Mouse (Mus musculus) MEL (cell line): ENCODE measurements around the gene Cd180. TPM values are rescaled to one million over a fixed set of nuclear protein-coding genes. Genes with fewer than 3 reads are reported as not detected.

ENCODE experiments used
- DNase-seq: peaks from one replicate; pipeline ENCODE4 v3.0.0; 2011; ENCODE audit warnings: low read depth, low spot score
- H3K27ac ChIP-seq: 2 replicates; pipeline ENCODE4 v1.5.1; 2012; ENCODE audit warnings: low read depth, mild to moderate bottlenecking, control low read depth, low read length, moderate library complexity; ENCODE audit not compliant: control insufficient read depth
- H3K27me3 ChIP-seq, 2 experiments: fragments of 150-350 bp in 1 of 2; sonication (generic) in 1 of 2; 2 replicates each; pipeline ENCODE4 v1.6.1; 2012; ENCODE audit warnings: low read length in 2 of 2, mild to moderate bottlenecking in 2 of 2, improper control_type of control experiment in 1 of 2, moderate library complexity in 1 of 2; ENCODE audit not compliant: insufficient read depth in 2 of 2, control insufficient read depth in 1 of 2
- H3K36me3 ChIP-seq, 2 experiments: 2 replicates each; pipeline ENCODE4 v1.6.1; 2012 to 2014; ENCODE audit warnings: low read length in 2 of 2, improper control_type of control experiment in 1 of 2, inconsistent platforms in 1 of 2, mild to moderate bottlenecking in 1 of 2; ENCODE audit not compliant: insufficient read depth in 2 of 2, control insufficient read depth in 1 of 2
- H3K4me1 ChIP-seq, 2 experiments: fragments of 150-350 bp in 1 of 2; sonication (generic) in 1 of 2; 2 replicates each; pipeline ENCODE4 v1.6.1; 2012; ENCODE audit warnings: low read length in 2 of 2, improper control_type of control experiment in 1 of 2, mild to moderate bottlenecking in 1 of 2; ENCODE audit not compliant: insufficient read depth in 2 of 2, control insufficient read depth in 1 of 2
- H3K4me3 ChIP-seq, 2 experiments: fragments of 150-350 bp in 1 of 2; sonication (generic) in 1 of 2; 2 replicates each; pipeline ENCODE4 v1.5.1; 2012; ENCODE audit warnings: low read depth in 2 of 2, low read length in 2 of 2, mild to moderate bottlenecking in 2 of 2, moderate library complexity in 2 of 2, control low read depth in 1 of 2, improper control_type of control experiment in 1 of 2; ENCODE audit not compliant: control insufficient read depth in 1 of 2, insufficient read depth in 1 of 2
- H3K79me2 ChIP-seq: 2 replicates; pipeline ENCODE4 v1.6.1; 2012; ENCODE audit warnings: mild to moderate bottlenecking, low read length, moderate library complexity; ENCODE audit not compliant: control insufficient read depth, poor library complexity, insufficient read depth
- H3K9ac ChIP-seq: 2 replicates; pipeline ENCODE4 v1.6.1; 2012; ENCODE audit warnings: low read depth, mild to moderate bottlenecking, control low read depth, low read length, moderate library complexity; ENCODE audit not compliant: control insufficient read depth, poor library complexity, severe bottlenecking
- H3K9me3 ChIP-seq: fragments of 150-350 bp; sonication (generic); replicated peaks from 2 replicates; pipeline ENCODE4 v1.6.1; 2012; ENCODE audit warnings: mild to moderate bottlenecking, low read length, improper control_type of control experiment, moderate library complexity; ENCODE audit not compliant: insufficient read depth
- BHLHE40 ChIP-seq: IDR thresholded peaks from 2 replicates; pipeline ENCODE4 v1.6.1; 2012; ENCODE audit warnings: low read depth, mild to moderate bottlenecking, inconsistent platforms, low read length, improper control_type of control experiment, borderline replicate concordance
- CHD1 ChIP-seq: IDR thresholded peaks from 2 replicates; pipeline ENCODE4 v1.6.1; 2012; ENCODE audit warnings: low read depth, mild to moderate bottlenecking, inconsistent platforms, low read length, improper control_type of control experiment
- ELF1 ChIP-seq: IDR thresholded peaks from 2 replicates; pipeline ENCODE4 v1.6.1; 2014; ENCODE audit warnings: low read depth, mild to moderate bottlenecking, inconsistent platforms, low read length, improper control_type of control experiment, moderate library complexity
- EP300 ChIP-seq, 2 experiments: IDR thresholded peaks; 2 replicates each; pipeline ENCODE4 v1.6.1; 2011; ENCODE audit warnings: improper control_type of control experiment in 2 of 2, low read length in 2 of 2, low read depth in 1 of 2, mild to moderate bottlenecking in 1 of 2
- ETS1 ChIP-seq: IDR thresholded peaks from 2 replicates; pipeline ENCODE4 v1.6.1; 2012; ENCODE audit warnings: low read depth, mild to moderate bottlenecking, inconsistent platforms, low read length, improper control_type of control experiment, moderate library complexity
- GABPA ChIP-seq: IDR thresholded peaks from 2 replicates; pipeline ENCODE4 v1.6.1; 2012; ENCODE audit warnings: low read depth, mild to moderate bottlenecking, inconsistent platforms, low read length, improper control_type of control experiment, moderate library complexity
- GATA1 ChIP-seq: IDR thresholded peaks from 2 replicates; pipeline ENCODE4 v1.6.1; 2011; ENCODE audit warnings: low read depth, low read length, improper control_type of control experiment
- HCFC1 ChIP-seq: IDR thresholded peaks from 2 replicates; pipeline ENCODE4 v1.6.1; 2012; ENCODE audit warnings: low read depth, mild to moderate bottlenecking, inconsistent platforms, low read length, improper control_type of control experiment, moderate library complexity
- JUND ChIP-seq: IDR thresholded peaks from 2 replicates; pipeline ENCODE4 v1.6.1; 2011; ENCODE audit warnings: low read depth, mild to moderate bottlenecking, improper control_type of control experiment, low read length
- KAT2A ChIP-seq: conservative IDR thresholded peaks from 2 replicates; pipeline ENCODE4 v1.6.1; 2012; ENCODE audit warnings: low read depth, low read length, improper control_type of control experiment, inconsistent platforms
- MAX ChIP-seq: IDR thresholded peaks from 2 replicates; pipeline ENCODE4 v1.6.1; 2011; ENCODE audit warnings: low read length, improper control_type of control experiment
- MEF2A ChIP-seq: IDR thresholded peaks from 2 replicates; pipeline ENCODE4 v1.6.1; 2014; ENCODE audit warnings: low read depth, mild to moderate bottlenecking, inconsistent platforms, low read length, improper control_type of control experiment; ENCODE audit not compliant: poor library complexity, insufficient replicate concordance, severe bottlenecking; ENCODE audit errors: extremely low read depth
- MXI1 ChIP-seq: IDR thresholded peaks from 2 replicates; pipeline ENCODE4 v1.6.1; 2011; ENCODE audit warnings: mild to moderate bottlenecking, low read depth, low read length, improper control_type of control experiment
- MYB ChIP-seq: IDR thresholded peaks from 2 replicates; pipeline ENCODE4 v1.6.1; 2011; ENCODE audit warnings: mild to moderate bottlenecking, low read depth, low read length, improper control_type of control experiment
- NELFE ChIP-seq: IDR thresholded peaks from 2 replicates; pipeline ENCODE4 v1.6.1; 2011; ENCODE audit warnings: low read depth, low read length, improper control_type of control experiment
- POLR2AphosphoS2 ChIP-seq: IDR thresholded peaks from 2 replicates; pipeline ENCODE4 v1.6.1; 2011; ENCODE audit warnings: low read length, improper control_type of control experiment
- POLR2AphosphoS5 ChIP-seq: IDR thresholded peaks from 2 replicates; pipeline ENCODE4 v1.6.1; 2012; ENCODE audit warnings: low read depth, borderline replicate concordance, mild to moderate bottlenecking, inconsistent platforms, low read length, moderate library complexity, mixed read lengths
- RAD21 ChIP-seq: IDR thresholded peaks from 2 replicates; pipeline ENCODE4 v1.6.1; 2011; ENCODE audit warnings: mild to moderate bottlenecking, low read depth, low read length, improper control_type of control experiment
- RCOR1 ChIP-seq: IDR thresholded peaks from 2 replicates; pipeline ENCODE4 v1.6.1; 2012; ENCODE audit warnings: low read depth, mild to moderate bottlenecking, inconsistent platforms, low read length, improper control_type of control experiment
- SIN3A ChIP-seq: IDR thresholded peaks from 2 replicates; pipeline ENCODE4 v1.6.1; 2012; ENCODE audit warnings: low read length, improper control_type of control experiment, inconsistent platforms
- TBP ChIP-seq: IDR thresholded peaks from 2 replicates; pipeline ENCODE4 v1.8.0; 2011; ENCODE audit warnings: low read depth, low read length, improper control_type of control experiment
- TCF12 ChIP-seq: IDR thresholded peaks from 2 replicates; pipeline ENCODE4 v1.6.1; 2014; ENCODE audit warnings: low read depth, mild to moderate bottlenecking, inconsistent platforms, low read length, improper control_type of control experiment, moderate library complexity
- UBTF ChIP-seq: IDR thresholded peaks from 2 replicates; pipeline ENCODE4 v1.6.1; 2012; ENCODE audit warnings: low read depth, mild to moderate bottlenecking, inconsistent platforms, low read length, improper control_type of control experiment, moderate library complexity, borderline replicate concordance; ENCODE audit not compliant: insufficient read depth
- USF1 ChIP-seq: IDR thresholded peaks from 2 replicates; pipeline ENCODE4 v1.6.1; 2014; ENCODE audit warnings: low read depth, mild to moderate bottlenecking, inconsistent platforms, low read length, improper control_type of control experiment, moderate library complexity
- USF2 ChIP-seq, 2 experiments: IDR thresholded peaks; 2 replicates each; pipeline ENCODE4 v1.6.1; 2011 to 2012; ENCODE audit warnings: improper control_type of control experiment in 2 of 2, low read length in 2 of 2, borderline replicate concordance in 1 of 2, inconsistent platforms in 1 of 2, low read depth in 1 of 2, mild to moderate bottlenecking in 1 of 2; ENCODE audit not compliant: insufficient read depth in 1 of 2
- ZC3H11A ChIP-seq: IDR thresholded peaks from 2 replicates; pipeline ENCODE4 v1.6.1; 2012; ENCODE audit warnings: low read depth, mild to moderate bottlenecking, inconsistent platforms, low read length, improper control_type of control experiment
- ZMIZ1 ChIP-seq: IDR thresholded peaks from 2 replicates; pipeline ENCODE4 v1.6.1; 2012; ENCODE audit warnings: low read depth, mild to moderate bottlenecking, inconsistent platforms, low read length, improper control_type of control experiment, moderate library complexity
- ZNF384 ChIP-seq: IDR thresholded peaks from 2 replicates; pipeline ENCODE4 v1.6.1; 2012; ENCODE audit warnings: low read depth, mild to moderate bottlenecking, inconsistent platforms, low read length, improper control_type of control experiment
- polyA plus RNA-seq, 2 experiments: library from polyadenylated mRNA; stranded (reverse) in 1 of 2; unstranded in 1 of 2; fragments of >175 nt in 1 of 2; fragments of >200 nt in 1 of 2; gene quantifications; 2 replicates each; pipeline versions ENCODE4 v1.2.1 to v1.2.4; 2012; ENCODE audit warnings: low replicate concordance in 2 of 2, low read depth in 1 of 2; ENCODE audit not compliant: insufficient read length in 2 of 2, insufficient read depth in 1 of 2, missing spikeins in 1 of 2
- total RNA-seq: library from RNA; depleted of rRNA; stranded (reverse); fragments of 300-350 nt; gene quantifications from 2 replicates; pipeline ENCODE4 v1.2.3, GENCODE M21; 2012

Cd180 gene
- total and polyA plus RNA-seq, 3 experiments: 0.12 to 1.8 TPM; not detected in 1

DNA sequence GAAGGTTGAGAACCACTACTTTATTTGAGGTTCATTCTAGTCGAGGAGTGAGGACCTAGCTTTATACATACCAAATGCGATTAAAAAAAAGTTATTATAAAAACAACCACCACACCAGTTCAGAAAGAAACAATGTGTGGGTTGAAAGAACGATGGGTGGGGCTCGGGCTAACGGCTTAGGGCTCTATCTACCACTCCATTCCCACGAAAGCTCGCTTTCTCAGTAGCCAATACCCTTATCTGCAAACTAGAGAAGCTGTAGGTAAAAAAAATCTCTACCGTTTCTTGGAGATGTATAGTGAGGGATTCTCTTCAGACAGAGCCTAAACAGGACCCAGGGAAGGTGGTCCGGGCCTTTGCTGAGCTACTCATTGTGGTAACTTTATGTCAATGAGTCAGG lies 79.8 kb downstream of the Cd180 start:
- H3K4me3 ChIP-seq: peak overlapping the region; percentile 15; a peak in 2 of 4 replicates
- H3K27me3 ChIP-seq: no peaks in the 10 kb centered on the region
- DNase-seq: peak; percentile 93
- no peaks in the 10 kb centered on the region for H3K79me2 ChIP-seq
- H3K9me3 ChIP-seq: no peaks in the 10 kb centered on the region
- peaks cover 21 to 25% of the 10 kb centered on the region in 2 experiments for H3K4me1 ChIP-seq
- peak; percentile 89 for TF ChIP-seq SIN3A
- no peak for TF ChIP-seq RAD21
- peak; percentile 92 for TF ChIP-seq GATA1
- peak; percentile 38; the same call in 1 of the 2 replicates for TF ChIP-seq CHD1
- TF ChIP-seq ZNF384: peak; percentile 95
- TF ChIP-seq MAX: 0 out of 2 replicates have a peak, but pooled peaks have one; percentile 36
- peak; percentile 27; the same call in 1 of the 2 replicates for TF ChIP-seq ZMIZ1
- TF ChIP-seq NELFE: no peak; the same call in 1 of the 2 replicates
- TF ChIP-seq MEF2A: no peak
- TF ChIP-seq RCOR1: peak; percentile 95
- TF ChIP-seq ZC3H11A: no peak
- peak; percentile 42; the same call in 1 of the 2 replicates for TF ChIP-seq MXI1
- TF ChIP-seq ETS1: peak; percentile 77
- no peak for TF ChIP-seq POLR2AphosphoS5
- peak; percentile 94 for TF ChIP-seq MYB
- peak; percentile 95 for TF ChIP-seq EP300 (IDR thresholded peaks at IDR 0.05; ENCODE audit: low read depth in 1 of 2, low read length in 2 of 2)
- peak; percentile 18; the same call in 1 of the 2 replicates for TF ChIP-seq HCFC1
- peak; percentile 90 for TF ChIP-seq TCF12
- peak; percentile 56; the same call in 1 of the 2 replicates for TF ChIP-seq JUND
- 0 out of 2 replicates have a peak, but pooled peaks have one; percentile 16 for TF ChIP-seq TBP
- peak overlapping the region; percentile 97 for H3K27ac ChIP-seq
- H3K9ac ChIP-seq: peak overlapping the region; percentile 62
- H3K36me3 ChIP-seq: peaks cover 0 to 40% of the 10 kb centered on the region in 2 experiments; a peak in 2 of 4 replicates

DNA sequence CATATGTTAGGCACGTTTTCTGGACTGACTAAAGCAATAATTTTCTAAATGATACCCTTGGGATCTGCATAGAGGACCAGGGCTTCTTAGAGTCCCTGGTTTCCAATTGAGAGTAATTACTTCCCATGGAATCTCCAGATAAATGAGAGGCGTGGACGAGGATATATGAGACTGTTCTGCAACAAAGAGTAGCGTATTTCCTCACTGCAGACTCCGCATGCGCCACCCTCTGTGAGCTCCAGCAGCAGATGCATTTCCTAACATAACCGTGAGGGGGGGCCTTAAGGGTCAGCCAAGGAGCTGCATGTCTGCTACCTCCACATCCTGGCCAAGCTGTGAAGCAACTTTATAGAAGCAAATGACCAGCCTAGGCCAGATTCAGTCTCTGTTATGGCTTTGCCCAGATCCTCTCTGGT lies 81.4 kb downstream of the Cd180 start:
- H3K27me3 ChIP-seq: no peaks in the 10 kb centered on the region
- H3K36me3 ChIP-seq: peaks cover 0 to 36% of the 10 kb centered on the region in 2 experiments; a peak in 2 of 4 replicates
- no peaks in the 10 kb centered on the region for H3K9me3 ChIP-seq
- H3K27ac ChIP-seq: no peak overlapping the region
- no peak for DNase-seq
- H3K79me2 ChIP-seq: no peaks in the 10 kb centered on the region
- H3K4me1 ChIP-seq: peaks cover 24 to 28% of the 10 kb centered on the region in 2 experiments
- H3K9ac ChIP-seq: no peak overlapping the region
- no peak overlapping the region for H3K4me3 ChIP-seq
- TF ChIP-seq JUND (no peak), UBTF (no peak), ZMIZ1 (no peak), GABPA (no peak), ELF1 (no peak), TBP (no peak), POLR2AphosphoS2 (no peak), RCOR1 (no peak), USF1 (no peak), POLR2AphosphoS5 (no peak), KAT2A (no peak), GATA1 (no peak), ZNF384 (no peak), CHD1 (no peak), HCFC1 (no peak), USF2 (IDR thresholded peaks at IDR 0.05; ENCODE audit: borderline replicate concordance in 1 of 2, insufficient read depth in 1 of 2, low read depth in 1 of 2, low read length in 2 of 2) (no peak), MXI1 (no peak), BHLHE40 (no peak)
